Mouse (Mus musculus): Measurements from ENCODE around the gene Asb1.

Gene Asb1

GRCm38 (mm10) chr1:91606701-91607100 is 66.4 kb downstream of the Asb1 start:
- no peak for DNase-seq (ENCODE audit: low read depth, low spot score)

- DNase-seq (ENCODE audit: low read depth, low spot score) = no peak
These were observed 66.8 kb downstream of the Asb1 start for GRCm38 (mm10) chr1:91607141-91607540.
